Mouse (Mus musculus) liver, adult 2 months (tissue): ENCODE data around the gene Kcnk10.

Experiments used
- CTCF ChIP-seq: fragments of 200-500 bp; IDR thresholded peaks from 2 replicates; pipeline ENCODE4 v1.5.1; 2011; ENCODE audit warnings: low read depth, low read length, control low read depth
- POLR2A ChIP-seq: fragments of 200-500 bp; IDR thresholded peaks from 2 replicates; pipeline ENCODE4 v1.6.1; 2011; ENCODE audit warnings: low read length, control low read depth; ENCODE audit not compliant: insufficient read depth; ENCODE audit errors: extremely low read depth

- TF ChIP-seq POLR2A (no peak), CTCF (no peak)
Measured at GRCm38 (mm10) chr12:98406598-98406997, 171.5 kb downstream of the Kcnk10 start.
